Mouse (Mus musculus) embryonic facial prominence, embryonic 11.5 days (tissue): Measurements from ENCODE around the gene Gab3. TPM values are rescaled to one million over a fixed set of nuclear protein-coding genes. Genes with fewer than 3 reads are reported as not detected.
A peak's percentile ranks its signal among the peaks of the same experiment; 100 is the strongest.
"Not testable (repeated sequence)": the region's sequence is repeated elsewhere in the genome, so short reads cannot be mapped to it uniquely, and the experiment has no call there.

Source experiments
- ATAC-seq: fragments of 200-750 bp; cut with Nextera tagmentation; replicated peaks from 2 replicates; pipeline ENCODE4 v1.8.0; 2017; ENCODE audit warnings: low read depth; ENCODE audit not compliant: insufficient number of reproducible peaks, low FRiP score, low TSS enrichment
- DNase-seq: peaks from one replicate; pipeline ENCODE4 v3.0.0-alpha.2; 2015; ENCODE audit warnings: low spot score
- H3K27ac ChIP-seq: fragments of 300-500 bp; sonication (generic); replicated peaks from 2 replicates; pipeline ENCODE4 v1.5.1; 2014; ENCODE audit warnings: mild to moderate bottlenecking, low read depth, low read length, control low read depth
- H3K27me3 ChIP-seq: fragments of 300-500 bp; sonication (generic); 2 replicates; pipeline ENCODE4 v1.6.1; 2014; ENCODE audit warnings: mild to moderate bottlenecking, low read length, moderate library complexity, mixed read lengths; ENCODE audit not compliant: control insufficient read depth, insufficient read depth
- H3K36me3 ChIP-seq: fragments of 300-500 bp; sonication (generic); replicated peaks from 2 replicates; pipeline ENCODE4 v1.6.1; 2014; ENCODE audit warnings: low read depth, mild to moderate bottlenecking, low read length, moderate library complexity, mixed read lengths; ENCODE audit not compliant: control insufficient read depth, insufficient read depth
- H3K4me1 ChIP-seq: fragments of 300-500 bp; sonication (generic); 2 replicates; pipeline ENCODE4 v1.6.1; 2014; ENCODE audit warnings: low read length, mixed read lengths; ENCODE audit not compliant: control insufficient read depth, insufficient read depth
- H3K4me2 ChIP-seq: fragments of 300-500 bp; sonication (generic); 2 replicates; pipeline ENCODE4 v1.6.1; 2014; ENCODE audit warnings: low read depth, mild to moderate bottlenecking, control low read depth, low read length, moderate library complexity
- H3K4me3 ChIP-seq: fragments of 300-500 bp; sonication (generic); 2 replicates; pipeline ENCODE4 v1.5.1; 2014; ENCODE audit warnings: low read depth, low read length, control low read depth
- H3K9ac ChIP-seq: fragments of 300-500 bp; sonication (generic); replicated peaks from 2 replicates; pipeline ENCODE4 v1.6.1; 2014; ENCODE audit warnings: mild to moderate bottlenecking, control low read depth, low read length
- H3K9me3 ChIP-seq: fragments of 300-500 bp; sonication (generic); replicated peaks from 2 replicates; pipeline ENCODE4 v1.6.1; 2016; ENCODE audit warnings: mild to moderate bottlenecking, low read length, inconsistent platforms, mixed read lengths; ENCODE audit not compliant: control insufficient read depth
- WGBS: fragments of 180-500 bp; shearing (Covaris S2); extraction: QIAGEN DNeasy Blood & Tissue Kit; methylation state at CpG from one replicate; pipeline ENCODE4 v1.1.7; 2014; 5-methylcytosine and 5-hydroxymethylcytosine counted together
- polyA plus RNA-seq: library from polyadenylated mRNA; unstranded; fragments of >200 nt; fragmentation: Nextera tagmentation; extraction: Ambion mirVana; gene quantifications from 2 replicates; pipeline ENCODE4 v1.2.1, GENCODE M21; 2014

Gab3 gene
- polyA plus RNA-seq, 1 experiment from 2014 or later = 1.1 TPM

DNA sequence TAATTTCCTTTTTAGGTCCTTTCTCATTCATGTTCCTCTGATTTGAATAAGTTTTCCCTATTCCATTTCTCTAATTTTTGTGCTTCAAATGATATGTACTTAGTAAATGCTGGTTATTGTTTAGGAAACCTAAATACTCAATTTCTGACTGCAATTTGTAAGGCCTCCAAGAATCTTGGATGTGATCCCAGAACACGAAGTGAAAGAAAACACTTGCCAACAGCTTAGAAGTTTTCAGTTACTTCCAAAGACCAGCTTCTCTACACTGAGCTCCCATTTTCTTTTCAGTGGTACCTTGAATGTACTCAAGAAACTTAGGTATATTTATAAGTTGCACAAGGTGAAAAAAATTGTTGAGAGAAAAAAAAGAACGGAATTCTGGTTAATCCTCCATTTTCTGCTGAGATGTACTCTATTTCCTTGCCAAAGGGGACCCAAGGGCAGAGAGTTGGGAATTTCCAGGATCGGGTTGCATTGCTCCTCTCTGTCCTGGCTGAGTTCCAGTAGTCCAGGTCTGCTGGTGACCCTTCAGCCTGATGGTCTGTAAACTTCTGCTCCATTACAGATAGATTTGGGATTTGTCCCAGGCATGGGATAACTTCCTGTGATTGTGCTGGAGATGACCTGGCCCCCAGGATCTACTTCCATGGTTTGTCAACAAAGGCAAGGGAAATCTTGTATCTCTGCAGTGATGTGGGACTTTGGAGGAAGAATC is 38.2 kb downstream of the Gab3 start:
- Histone ChIP-seq H3K36me3 (no peaks in the 10 kb centered on the region), H3K27ac (no peak overlapping the region), H3K9ac (no peak overlapping the region), H3K4me2 (no peak overlapping the region), H3K4me1 (no peaks in the 10 kb centered on the region), H3K27me3 (no peaks in the 10 kb centered on the region), H3K4me3 (no peak overlapping the region), H3K9me3 (no peaks in the 10 kb centered on the region)
- WGBS = 77% methylated on average over 3 of the region's 3 CpGs
- DNase-seq (no peak), ATAC-seq (no peak)

DNA sequence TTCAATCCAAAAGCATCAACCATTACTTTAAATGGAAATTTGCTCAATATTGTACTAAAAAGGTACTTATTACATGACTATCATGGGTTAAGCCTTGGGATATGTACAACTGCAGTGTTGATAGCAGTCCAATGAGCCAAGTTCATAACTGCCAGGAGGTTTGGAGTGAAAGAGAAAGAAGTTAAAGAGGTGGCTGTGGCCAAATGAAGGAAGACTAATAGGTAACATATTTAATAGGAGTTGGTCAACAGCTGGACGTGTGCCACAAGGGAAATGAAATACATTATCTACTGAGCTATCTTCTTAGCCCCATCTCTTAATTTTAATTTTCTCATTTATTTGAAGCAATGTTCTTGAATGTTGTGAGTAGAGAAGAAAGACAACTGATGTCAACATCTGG is 39.3 kb downstream of the Gab3 start:
- no peaks in the 10 kb centered on the region for H3K9me3 ChIP-seq
- no peak overlapping the region for H3K4me2 ChIP-seq
- WGBS = 68% methylated on average over 1 of the region's 1 CpGs
- no peaks in the 10 kb centered on the region for H3K4me1 ChIP-seq
- ATAC-seq (no peak), DNase-seq (no peak)
- H3K27ac ChIP-seq = no peak overlapping the region
- H3K27me3 ChIP-seq = no peaks in the 10 kb centered on the region
- H3K9ac ChIP-seq = no peak overlapping the region
- no peak overlapping the region for H3K4me3 ChIP-seq
- no peaks in the 10 kb centered on the region for H3K36me3 ChIP-seq

DNA sequence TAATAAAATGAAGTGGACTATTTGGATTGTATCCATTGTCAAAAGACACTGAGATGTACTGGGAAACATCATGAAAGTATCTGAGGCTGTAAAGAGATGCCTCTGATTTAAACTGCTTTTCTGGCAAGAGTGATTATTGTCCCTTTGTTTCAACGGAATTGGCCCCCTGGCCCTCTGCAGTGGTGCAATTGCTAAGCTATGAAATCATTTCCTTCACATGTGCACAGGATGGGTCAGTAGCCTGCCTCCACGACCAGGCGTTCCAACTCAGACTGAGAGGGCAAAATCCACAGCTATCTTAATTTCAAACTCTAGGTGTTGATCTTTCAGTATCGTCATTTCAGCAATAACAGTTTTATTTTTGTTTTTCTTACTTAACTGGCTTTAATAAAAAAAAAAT is 40.7 kb downstream of the Gab3 start:
- no peaks in the 10 kb centered on the region for H3K27me3 ChIP-seq
- H3K36me3 ChIP-seq = no peaks in the 10 kb centered on the region
- no peaks in the 10 kb centered on the region for H3K9me3 ChIP-seq
- H3K9ac ChIP-seq = no peak overlapping the region
- H3K4me1 ChIP-seq = no peaks in the 10 kb centered on the region
- no peak overlapping the region for H3K4me2 ChIP-seq
- ATAC-seq = no peak
- H3K27ac ChIP-seq = no peak overlapping the region
- no peak for DNase-seq
- no peak overlapping the region for H3K4me3 ChIP-seq
- whole genome bisulfite sequencing = 45% methylated on average over 4 of the region's 4 CpGs

DNA sequence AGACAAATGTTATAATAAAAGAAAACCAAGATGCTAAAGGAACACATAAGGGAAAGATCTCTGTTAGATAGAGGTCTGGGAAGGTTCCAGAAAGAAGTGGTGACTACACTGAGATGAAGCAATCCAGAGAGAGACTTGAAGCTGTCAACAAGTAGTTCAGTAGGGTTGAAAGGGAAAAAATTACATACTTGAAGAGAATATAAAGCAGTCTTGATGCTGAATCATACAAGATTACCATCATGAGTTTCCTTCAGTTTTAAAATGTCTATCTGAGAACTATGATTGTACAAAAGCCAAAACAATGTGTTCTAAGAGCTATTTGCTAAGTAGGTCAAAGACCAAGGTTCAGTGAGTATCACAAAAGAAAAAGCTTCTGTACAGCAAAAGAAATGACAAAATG is 48.6 kb downstream of the Gab3 start:
- Histone ChIP-seq H3K9me3 (no peaks in the 10 kb centered on the region), H3K4me2 (no peak overlapping the region), H3K27me3 (no peaks in the 10 kb centered on the region), H3K4me3 (no peak overlapping the region), H3K27ac (no peak overlapping the region), H3K9ac (no peak overlapping the region), H3K36me3 (no peaks in the 10 kb centered on the region), H3K4me1 (no peaks in the 10 kb centered on the region)
- ATAC-seq = no peak
- no peak for DNase-seq

DNA sequence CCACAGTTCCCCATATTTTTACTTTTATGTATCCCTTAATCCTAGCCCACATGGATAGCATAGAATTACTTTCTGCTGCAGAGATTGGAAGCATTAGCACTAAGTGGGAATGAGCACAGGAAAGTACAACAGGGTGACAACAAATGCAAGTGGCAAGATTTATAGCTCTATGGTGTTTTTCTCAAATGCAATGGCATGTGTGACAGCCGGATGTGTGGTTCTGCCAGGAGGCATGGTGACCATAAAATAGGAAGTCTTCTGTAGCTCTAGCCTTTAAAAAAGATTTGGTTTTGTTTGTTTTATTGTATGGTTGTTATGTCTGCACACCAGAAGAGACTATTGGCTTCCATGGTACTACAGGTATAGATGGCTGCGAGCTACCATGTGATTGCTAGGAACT is 50.1 kb downstream of the Gab3 start:
- 96% methylated on average over 2 of the region's 2 CpGs for WGBS
- Histone ChIP-seq H3K4me3 (no peak overlapping the region), H3K4me1 (no peaks in the 10 kb centered on the region), H3K36me3 (no peaks in the 10 kb centered on the region), H3K9ac (no peak overlapping the region), H3K27ac (no peak overlapping the region), H3K9me3 (no peaks in the 10 kb centered on the region), H3K27me3 (no peaks in the 10 kb centered on the region), H3K4me2 (no peak overlapping the region)
- no peak for DNase-seq
- ATAC-seq = no peak

DNA sequence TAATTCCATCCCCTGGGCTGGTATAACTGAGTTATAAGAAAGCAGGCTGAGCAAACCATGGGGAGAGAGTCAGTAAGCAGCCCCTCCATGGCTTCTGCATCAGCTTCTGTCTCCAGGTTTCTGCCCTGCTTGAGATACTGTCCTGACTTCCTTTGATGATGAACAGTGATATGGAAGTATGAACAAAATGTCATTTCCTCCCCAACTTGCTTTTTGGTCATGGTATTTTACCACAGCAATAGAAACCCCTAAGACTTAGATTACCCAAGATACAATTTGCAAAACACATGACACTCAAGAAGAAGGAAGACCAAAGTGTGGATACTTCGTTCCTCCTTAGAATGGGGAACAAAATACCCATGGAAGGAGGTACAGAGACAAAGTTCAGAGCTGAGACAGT is 51.2 kb downstream of the Gab3 start:
- not testable (repeated sequence) for H3K36me3 ChIP-seq, H3K27ac ChIP-seq, H3K9ac ChIP-seq, H3K4me1 ChIP-seq, H3K4me3 ChIP-seq, H3K4me2 ChIP-seq, H3K27me3 ChIP-seq, H3K9me3 ChIP-seq, DNase-seq, ATAC-seq
- WGBS = 69% methylated on average over 1 of the region's 1 CpGs

DNA sequence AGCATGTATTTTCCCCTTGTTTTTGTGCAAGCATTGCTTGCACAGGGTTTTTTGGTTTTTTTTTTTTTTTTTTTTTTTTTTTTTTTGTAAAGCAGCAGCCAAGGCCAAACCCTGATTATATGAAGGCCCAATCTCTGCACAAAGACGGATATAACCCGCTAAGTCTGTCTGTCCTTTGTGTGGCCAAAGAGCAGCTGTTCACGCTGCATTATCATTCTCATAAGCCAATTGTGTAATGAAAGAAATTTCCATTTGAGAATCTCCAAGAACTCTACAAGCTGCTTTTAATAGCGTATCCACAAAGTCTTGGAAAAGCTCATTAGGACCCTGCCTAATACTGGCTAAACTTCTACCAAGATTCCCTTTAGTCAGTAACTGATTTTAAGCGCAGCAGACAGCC is 101.5 kb downstream of the Gab3 start:
- no peaks in the 10 kb centered on the region for H3K27me3 ChIP-seq
- no peaks in the 10 kb centered on the region for H3K9me3 ChIP-seq
- H3K9ac ChIP-seq = no peak overlapping the region
- DNase-seq (no peak), ATAC-seq (no peak)
- no peaks in the 10 kb centered on the region for H3K36me3 ChIP-seq
- H3K4me2 ChIP-seq = no peak overlapping the region
- no peak overlapping the region for H3K27ac ChIP-seq
- no peaks in the 10 kb centered on the region for H3K4me1 ChIP-seq
- no peak overlapping the region for H3K4me3 ChIP-seq
- 89% methylated on average over 5 of the region's 5 CpGs for WGBS

DNA sequence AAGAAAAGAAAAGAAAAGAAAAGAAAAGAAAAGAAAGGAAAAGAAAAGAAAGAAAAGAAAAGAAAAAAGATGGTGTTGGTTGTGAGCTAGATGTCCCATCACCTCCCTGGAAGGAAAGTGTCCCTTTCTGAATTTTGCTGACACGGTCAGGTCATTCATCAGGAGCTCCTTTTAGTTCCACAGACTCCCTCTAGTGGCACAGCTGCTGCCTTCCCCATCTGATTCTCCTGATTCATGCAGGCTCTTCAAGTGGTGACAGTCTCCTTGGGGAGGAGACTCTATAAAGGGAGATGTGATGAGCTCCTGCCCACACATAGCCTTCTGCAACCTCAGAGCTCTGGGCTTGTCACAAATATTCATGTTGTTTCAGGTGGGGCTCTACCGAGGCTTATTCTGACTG is 122.4 kb downstream of the Gab3 start:
- H3K4me2 ChIP-seq, ATAC-seq, H3K4me3 ChIP-seq, H3K4me1 ChIP-seq, H3K27me3 ChIP-seq, H3K9me3 ChIP-seq, H3K36me3 ChIP-seq, H3K27ac ChIP-seq, H3K9ac ChIP-seq: not testable (repeated sequence)
- peak; percentile 4 for DNase-seq
- WGBS = 24% methylated on average over 1 of the region's 2 CpGs
